Mouse (Mus musculus) liver, adult 2 months (tissue): Measurements from ENCODE around the gene Xrcc3.

Experiments used
- CTCF ChIP-seq: fragments of 200-500 bp; IDR thresholded peaks from 2 replicates; pipeline ENCODE4 v1.5.1; 2011; ENCODE audit warnings: low read depth, low read length, control low read depth
- POLR2A ChIP-seq: fragments of 200-500 bp; IDR thresholded peaks from 2 replicates; pipeline ENCODE4 v1.6.1; 2011; ENCODE audit warnings: low read length, control low read depth; ENCODE audit not compliant: insufficient read depth; ENCODE audit errors: extremely low read depth

DNA sequence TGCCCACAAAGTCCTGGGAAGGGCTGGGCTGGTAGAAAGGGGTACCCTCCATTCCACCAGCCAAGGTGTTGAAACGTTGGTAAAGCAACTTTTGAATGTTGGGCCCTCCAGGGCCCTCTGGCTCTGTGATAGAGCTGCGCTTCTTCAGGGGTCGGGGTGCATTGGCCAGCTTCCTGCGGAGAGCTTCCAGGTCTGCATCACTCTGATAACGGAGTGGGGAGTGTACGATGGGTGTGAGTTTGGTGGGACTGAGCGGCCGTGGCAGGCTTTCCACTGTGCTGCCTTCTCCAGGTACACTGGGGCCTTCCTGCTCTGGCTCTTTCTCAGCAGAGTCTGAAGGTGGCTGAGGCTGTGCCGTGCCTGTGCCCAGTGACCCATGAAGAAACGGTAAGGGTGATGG, 19.8 kb upstream of the Xrcc3 start:
- no peak for TF ChIP-seq CTCF
- no peak for TF ChIP-seq POLR2A
